Mouse (Mus musculus) forebrain, embryonic 10.5 days (tissue): ENCODE results near the gene Armc6. TPM values are rescaled to one million over a fixed set of nuclear protein-coding genes. Genes with fewer than 3 reads are reported as not detected.

ENCODE experiments used
- DNase-seq: peaks from one replicate; pipeline ENCODE4 v3.0.0-alpha.2; 2017; ENCODE audit warnings: low spot score; ENCODE audit errors: extremely low spot score
- H3K27ac ChIP-seq: fragments of 300-500 bp; sonication (generic); 2 replicates; pipeline ENCODE4 v1.5.1; 2016; ENCODE audit warnings: mild to moderate bottlenecking
- H3K27me3 ChIP-seq: fragments of 300-500 bp; sonication (generic); 2 replicates; pipeline ENCODE4 v1.6.1; 2016; ENCODE audit warnings: mild to moderate bottlenecking; ENCODE audit not compliant: poor library complexity, severe bottlenecking
- H3K36me3 ChIP-seq: fragments of 300-500 bp; sonication (generic); replicated peaks from 2 replicates; pipeline ENCODE4 v1.6.1; 2016; ENCODE audit warnings: mild to moderate bottlenecking, moderate library complexity
- H3K4me1 ChIP-seq: fragments of 300-500 bp; sonication (generic); 2 replicates; pipeline ENCODE4 v1.6.1; 2016
- H3K4me3 ChIP-seq: fragments of 300-500 bp; sonication (generic); 2 replicates; pipeline ENCODE4 v1.5.1; 2016; ENCODE audit warnings: mild to moderate bottlenecking, moderate library complexity
- H3K9me3 ChIP-seq: fragments of 300-500 bp; sonication (generic); 2 replicates; pipeline ENCODE4 v1.6.1; 2016; ENCODE audit warnings: mild to moderate bottlenecking, moderate library complexity
- WGBS: fragments of 180-500 bp; shearing (Covaris S2); methylation state at CpG from one replicate; pipeline ENCODE4 v1.1.7; 2016; 5-methylcytosine and 5-hydroxymethylcytosine counted together
- polyA plus RNA-seq: library from polyadenylated mRNA; unstranded; fragments of >200 nt; fragmentation: Nextera tagmentation; extraction: Ambion mirVana; gene quantifications from 2 replicates; pipeline ENCODE4 v1.2.1, GENCODE M21; 2016

The Armc6 gene
- polyA plus RNA-seq, 1 experiment from 2014 or later, result 29.4 TPM

DNA sequence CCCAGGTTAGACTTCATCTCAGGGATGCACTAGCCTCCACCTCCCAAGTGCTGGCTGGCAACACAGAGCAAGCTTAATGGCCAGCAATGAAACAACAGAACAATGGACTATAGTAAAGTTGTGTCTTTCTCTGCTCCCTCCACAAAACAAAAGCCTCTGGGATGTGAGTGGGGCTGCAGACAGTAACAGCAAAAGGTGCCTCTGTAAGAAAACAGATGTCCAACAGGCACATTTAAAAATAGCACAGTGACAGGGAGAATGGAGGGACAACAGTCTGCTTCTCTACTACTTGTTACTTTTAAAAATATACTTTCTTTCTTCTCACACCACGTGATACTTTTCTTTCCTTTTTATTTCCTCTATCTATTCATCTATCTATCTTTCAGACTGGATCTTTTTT, 29.5 kb downstream of the Armc6 start:
- no peaks in the 10 kb centered on the region for H3K36me3 ChIP-seq
- H3K4me3 ChIP-seq, result no peak overlapping the region
- DNase-seq, result no peak
- H3K27me3 ChIP-seq, result peaks cover 4% of the 10 kb centered on the region
- no peaks in the 10 kb centered on the region for H3K4me1 ChIP-seq
- 63% methylated on average over 1 of the region's 1 CpGs for WGBS
- H3K9me3 ChIP-seq, result no peaks in the 10 kb centered on the region
- no peak overlapping the region for H3K27ac ChIP-seq

GRCm38 (mm10) chr8:70203072-70203471, 31.2 kb downstream of the Armc6 start:
- no peak overlapping the region for H3K27ac ChIP-seq
- H3K4me3 ChIP-seq, result no peak overlapping the region
- H3K27me3 ChIP-seq, result no peaks in the 10 kb centered on the region
- 64% methylated on average over 4 of the region's 4 CpGs for WGBS
- H3K36me3 ChIP-seq, result no peaks in the 10 kb centered on the region
- peaks cover 8% of the 10 kb centered on the region for H3K4me1 ChIP-seq
- DNase-seq, result no peak
- H3K9me3 ChIP-seq, result no peaks in the 10 kb centered on the region

GRCm38 (mm10) chr8:70201417-70201816, 32.8 kb downstream of the Armc6 start:
- H3K4me1 ChIP-seq, result peaks cover 13% of the 10 kb centered on the region
- no peaks in the 10 kb centered on the region for H3K36me3 ChIP-seq
- no peak overlapping the region for H3K27ac ChIP-seq
- 89% methylated on average over 3 of the region's 3 CpGs for WGBS
- no peak for DNase-seq
- no peaks in the 10 kb centered on the region for H3K27me3 ChIP-seq
- H3K9me3 ChIP-seq, result no peaks in the 10 kb centered on the region
- no peak overlapping the region for H3K4me3 ChIP-seq

DNA sequence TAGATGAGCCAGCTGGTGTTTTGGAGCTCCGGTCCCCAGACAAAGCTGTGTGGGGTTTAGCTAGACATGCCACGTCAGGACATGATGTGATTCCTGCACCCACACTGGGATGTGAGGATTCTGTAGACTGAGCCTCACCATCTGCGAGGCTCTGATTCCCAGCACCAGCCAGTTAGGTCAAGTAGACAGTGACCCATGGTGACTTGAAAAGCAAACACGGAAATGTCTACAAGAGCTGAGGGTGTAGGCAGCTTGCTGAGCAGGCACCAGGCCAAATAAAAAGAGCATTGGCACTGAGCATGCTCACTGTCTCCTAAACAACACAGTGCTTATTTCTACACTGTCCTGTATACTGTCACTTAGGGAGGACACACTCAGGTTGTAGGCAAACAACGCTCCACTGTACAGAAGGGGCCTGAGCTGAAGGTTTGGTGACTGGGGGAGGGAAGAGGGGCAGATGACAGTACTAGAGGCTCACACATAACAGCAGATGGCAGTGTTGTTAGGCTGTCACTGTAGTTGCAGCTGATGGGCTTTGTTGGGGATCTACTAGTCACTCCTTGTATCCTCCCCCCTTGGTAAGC, 34.1 kb downstream of the Armc6 start:
- no peak for DNase-seq
- H3K27me3 ChIP-seq, result no peaks in the 10 kb centered on the region
- H3K9me3 ChIP-seq, result no peaks in the 10 kb centered on the region
- no peaks in the 10 kb centered on the region for H3K36me3 ChIP-seq
- H3K4me1 ChIP-seq, result peaks cover 13% of the 10 kb centered on the region
- H3K27ac ChIP-seq, result no peak overlapping the region
- 82% methylated on average over 5 of the region's 5 CpGs for WGBS
- H3K4me3 ChIP-seq, result no peak overlapping the region

- Histone ChIP-seq H3K4me1 (peaks cover 19% of the 10 kb centered on the region), H3K4me3 (no peak overlapping the region), H3K27ac (no peak overlapping the region), H3K36me3 (no peaks in the 10 kb centered on the region), H3K27me3 (no peaks in the 10 kb centered on the region), H3K9me3 (no peaks in the 10 kb centered on the region)
- WGBS, result 58% methylated on average over 7 of the region's 7 CpGs
- DNase-seq, result no peak
Observed at GRCm38 (mm10) chr8:70197603-70198002, 36.7 kb downstream of the Armc6 start.

DNA sequence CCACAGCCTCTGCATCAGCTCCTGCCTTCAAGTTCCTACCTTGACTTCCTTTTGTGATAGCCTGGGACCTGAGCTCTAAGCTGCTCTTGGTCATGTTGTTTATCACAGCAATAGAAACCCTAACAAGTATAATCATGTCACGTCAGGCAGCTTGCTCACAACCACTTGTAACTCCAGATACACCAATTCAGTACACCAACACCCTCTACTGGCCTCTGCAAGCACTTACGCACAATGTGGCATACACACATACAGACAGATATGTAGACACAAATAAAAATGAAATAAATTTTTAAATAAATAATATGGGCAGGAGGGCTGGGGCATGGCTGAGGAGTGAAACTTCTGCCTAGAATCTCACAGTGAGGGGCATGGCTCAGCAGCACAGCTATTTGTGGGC, 38.5 kb downstream of the Armc6 start:
- 83% methylated on average over 2 of the region's 2 CpGs for WGBS
- no peak overlapping the region for H3K4me3 ChIP-seq
- H3K4me1 ChIP-seq, result peaks cover 26% of the 10 kb centered on the region
- no peaks in the 10 kb centered on the region for H3K36me3 ChIP-seq
- H3K27ac ChIP-seq, result no peak overlapping the region
- no peaks in the 10 kb centered on the region for H3K27me3 ChIP-seq
- DNase-seq, result no peak
- H3K9me3 ChIP-seq, result no peaks in the 10 kb centered on the region

DNA sequence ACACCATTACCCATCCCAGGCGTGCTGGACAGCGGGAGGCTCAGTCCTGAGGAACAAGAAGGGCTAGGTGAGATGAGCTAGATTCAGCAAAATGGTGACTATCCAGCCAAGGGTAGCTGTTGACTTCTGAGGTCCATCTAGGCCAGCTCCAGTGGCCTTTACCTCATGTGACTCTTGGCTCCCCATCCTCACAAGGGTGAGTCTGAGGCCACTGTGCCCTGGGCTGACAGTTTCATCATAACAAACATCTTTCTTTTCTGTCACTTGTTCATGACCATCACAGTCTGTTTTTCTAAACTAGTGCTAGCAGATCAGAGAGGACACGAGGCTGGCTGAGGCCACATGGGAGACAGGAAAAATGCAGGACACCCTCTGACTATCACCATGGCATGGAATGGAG, 40.1 kb downstream of the Armc6 start:
- no peaks in the 10 kb centered on the region for H3K36me3 ChIP-seq
- no peaks in the 10 kb centered on the region for H3K27me3 ChIP-seq
- no peak for DNase-seq
- peaks cover 35% of the 10 kb centered on the region for H3K4me1 ChIP-seq
- no peak overlapping the region for H3K27ac ChIP-seq
- no peaks in the 10 kb centered on the region for H3K9me3 ChIP-seq
- WGBS, result 81% methylated on average over 3 of the region's 3 CpGs
- no peak overlapping the region for H3K4me3 ChIP-seq

DNA sequence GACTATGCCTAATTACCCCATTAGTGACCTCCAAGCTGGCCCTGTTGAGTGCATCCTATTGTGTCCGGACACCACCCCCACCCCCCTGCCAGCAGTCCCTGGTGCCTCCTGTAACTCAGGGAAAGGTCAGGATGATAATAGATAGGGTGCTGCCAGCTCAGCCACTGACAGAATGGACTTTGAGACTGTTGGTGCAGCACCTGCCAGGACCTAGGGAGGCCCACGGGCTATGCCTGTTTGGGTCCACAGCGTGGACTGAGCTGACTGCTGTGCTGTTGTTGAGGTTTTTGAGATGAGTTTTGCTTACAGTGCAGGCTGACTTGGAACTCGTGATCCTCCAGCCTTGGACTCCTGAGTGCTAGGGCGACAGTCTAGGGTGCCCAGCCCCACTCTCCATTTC, 41.0 kb downstream of the Armc6 start:
- Histone ChIP-seq H3K4me3 (no peak overlapping the region), H3K36me3 (no peaks in the 10 kb centered on the region), H3K4me1 (peaks cover 34% of the 10 kb centered on the region), H3K9me3 (no peaks in the 10 kb centered on the region), H3K27me3 (no peaks in the 10 kb centered on the region), H3K27ac (no peak overlapping the region)
- WGBS, result 70% methylated on average over 5 of the region's 5 CpGs
- no peak for DNase-seq

- H3K27me3 ChIP-seq, result no peaks in the 10 kb centered on the region
- H3K36me3 ChIP-seq, result 0 out of 2 replicates have a peak, but pooled peaks cover 3% of the 10 kb centered on the region
- DNase-seq, result no peak
- H3K4me1 ChIP-seq, result peaks cover 27% of the 10 kb centered on the region
- no peak overlapping the region for H3K27ac ChIP-seq
- H3K4me3 ChIP-seq, result no peak overlapping the region
- H3K9me3 ChIP-seq, result no peaks in the 10 kb centered on the region
- 69% methylated on average over 7 of the region's 7 CpGs for WGBS
Observed at GRCm38 (mm10) chr8:70188707-70189106, 45.6 kb downstream of the Armc6 start.

DNA sequence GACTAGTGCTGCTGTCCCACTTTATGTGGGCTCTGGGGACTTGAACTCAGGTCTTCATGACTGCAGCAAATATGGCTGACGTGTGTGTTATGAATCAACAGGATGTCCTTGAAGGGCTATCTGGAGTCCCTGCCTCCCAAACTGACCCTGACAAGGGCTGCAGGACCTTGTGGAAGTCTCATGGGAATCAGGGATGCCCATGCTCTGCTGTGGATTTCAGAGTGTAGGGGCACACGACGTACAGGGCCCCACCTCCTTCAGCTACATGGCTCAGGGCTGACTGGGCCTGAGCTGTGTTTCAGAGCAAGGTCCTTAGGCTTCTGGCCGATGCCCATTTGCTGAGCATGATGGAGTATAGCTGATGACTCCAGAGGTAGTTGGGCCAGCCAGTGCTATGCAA, 51.1 kb downstream of the Armc6 start:
- no peaks in the 10 kb centered on the region for H3K27me3 ChIP-seq
- H3K4me3 ChIP-seq, result no peak overlapping the region
- WGBS, result 89% methylated on average over 4 of the region's 4 CpGs
- DNase-seq, result no peak
- no peak overlapping the region for H3K27ac ChIP-seq
- peaks cover 52% of the 10 kb centered on the region for H3K36me3 ChIP-seq
- no peaks in the 10 kb centered on the region for H3K9me3 ChIP-seq
- H3K4me1 ChIP-seq, result peaks cover 4% of the 10 kb centered on the region; the same call in 1 of the 2 replicates

- H3K36me3 ChIP-seq, result peaks cover 64% of the 10 kb centered on the region
- peaks cover 4% of the 10 kb centered on the region; the same call in 1 of the 2 replicates for H3K4me1 ChIP-seq
- H3K4me3 ChIP-seq, result no peak overlapping the region
- no peaks in the 10 kb centered on the region for H3K27me3 ChIP-seq
- no peak for DNase-seq
- 68% methylated on average over 2 of the region's 2 CpGs for WGBS
- no peak overlapping the region for H3K27ac ChIP-seq
- H3K9me3 ChIP-seq, result no peaks in the 10 kb centered on the region
Observed at GRCm38 (mm10) chr8:70181903-70182252, 52.4 kb downstream of the Armc6 start.

DNA sequence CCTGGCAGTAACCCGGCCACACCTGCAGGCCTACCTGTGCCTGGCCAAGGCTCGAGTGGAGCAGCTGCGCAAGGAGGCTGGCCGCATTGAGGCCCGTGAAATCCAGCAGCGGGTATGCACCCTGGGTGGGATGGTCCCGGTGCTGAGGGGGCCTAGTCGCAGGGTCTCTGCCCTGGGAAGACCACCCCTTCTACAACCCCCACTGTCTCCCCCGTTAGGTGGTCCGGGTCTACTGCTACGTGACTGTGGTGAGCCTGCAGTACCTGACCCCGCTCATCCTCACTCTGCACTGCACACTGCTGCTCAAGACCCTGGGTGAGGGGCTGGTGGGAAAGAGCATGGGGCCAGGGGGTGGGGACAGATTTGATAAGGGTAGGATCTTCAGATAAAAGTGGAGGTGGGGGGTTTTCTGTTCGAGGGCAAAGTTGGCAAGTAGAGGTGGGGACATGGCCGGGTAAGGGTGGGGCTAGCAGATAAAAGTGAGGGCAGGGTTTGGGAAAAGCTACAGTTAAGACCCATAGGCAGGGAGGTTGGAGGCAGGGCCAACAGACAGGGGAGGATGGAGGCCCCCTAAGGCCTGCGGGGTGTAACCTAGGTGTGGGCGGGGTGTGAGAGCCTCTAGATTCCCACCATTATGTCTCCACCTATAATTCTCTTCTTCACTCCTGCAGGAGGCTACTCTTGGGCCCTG, 52.9 kb downstream of the Armc6 start:
- Histone ChIP-seq H3K36me3 (peaks cover 70% of the 10 kb centered on the region), H3K27me3 (no peaks in the 10 kb centered on the region)
- WGBS, result 84% methylated on average over 16 of the region's 16 CpGs

DNA sequence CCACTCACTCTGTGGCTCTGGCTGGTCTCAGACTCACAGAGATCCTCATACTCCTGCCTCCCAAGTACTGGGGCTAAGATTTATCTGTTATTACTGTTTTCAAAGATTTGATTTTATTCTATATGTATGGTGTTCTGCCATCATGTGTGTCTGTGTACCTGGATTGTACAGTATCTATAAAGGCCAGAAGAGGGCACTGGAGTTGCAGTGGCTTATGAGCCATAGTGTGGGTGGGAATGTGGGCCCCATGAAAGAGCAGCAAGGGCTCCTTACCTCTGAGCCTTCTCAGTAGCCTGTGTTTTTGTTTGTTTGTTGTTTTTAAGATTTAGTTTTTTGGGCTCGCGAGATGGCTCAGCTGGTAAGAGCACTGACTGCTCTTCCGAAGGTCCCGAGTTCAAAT, 55.2 kb downstream of the Armc6 start:
- Histone ChIP-seq H3K27ac (no peak overlapping the region), H3K4me3 (no peak overlapping the region), H3K9me3 (no peaks in the 10 kb centered on the region), H3K4me1 (peaks cover 10% of the 10 kb centered on the region), H3K27me3 (no peaks in the 10 kb centered on the region), H3K36me3 (peaks cover 83% of the 10 kb centered on the region)
- WGBS, result 95% methylated on average over 4 of the region's 4 CpGs
- no peak for DNase-seq

More for the DNA sequence above, 52.9 kb downstream of the Armc6 start:
- Histone ChIP-seq H3K27ac (0 out of 2 replicates have a peak overlapping the region, but pooled peaks have one; percentile 20), H3K4me3 (no peak overlapping the region), H3K9me3 (no peaks in the 10 kb centered on the region), H3K4me1 (peaks cover 4% of the 10 kb centered on the region; the same call in 1 of the 2 replicates)
- no peak for DNase-seq
